Mouse (Mus musculus) testis, adult 2 months (tissue): ENCODE data around the gene Senp8.

Source experiments
- CTCF ChIP-seq: fragments of 200-500 bp; IDR thresholded peaks from 2 replicates; pipeline ENCODE4 v1.5.1; 2012; ENCODE audit warnings: low read depth, mild to moderate bottlenecking, inconsistent platforms, low read length, moderate library complexity; ENCODE audit not compliant: control insufficient read depth, insufficient read depth, insufficient replicate concordance
- POLR2A ChIP-seq: fragments of 200-500 bp; IDR thresholded peaks from 2 replicates; pipeline ENCODE4 v1.6.1; 2012; ENCODE audit warnings: low read depth, mild to moderate bottlenecking, inconsistent platforms, low read length, moderate library complexity; ENCODE audit not compliant: control insufficient read depth

DNA sequence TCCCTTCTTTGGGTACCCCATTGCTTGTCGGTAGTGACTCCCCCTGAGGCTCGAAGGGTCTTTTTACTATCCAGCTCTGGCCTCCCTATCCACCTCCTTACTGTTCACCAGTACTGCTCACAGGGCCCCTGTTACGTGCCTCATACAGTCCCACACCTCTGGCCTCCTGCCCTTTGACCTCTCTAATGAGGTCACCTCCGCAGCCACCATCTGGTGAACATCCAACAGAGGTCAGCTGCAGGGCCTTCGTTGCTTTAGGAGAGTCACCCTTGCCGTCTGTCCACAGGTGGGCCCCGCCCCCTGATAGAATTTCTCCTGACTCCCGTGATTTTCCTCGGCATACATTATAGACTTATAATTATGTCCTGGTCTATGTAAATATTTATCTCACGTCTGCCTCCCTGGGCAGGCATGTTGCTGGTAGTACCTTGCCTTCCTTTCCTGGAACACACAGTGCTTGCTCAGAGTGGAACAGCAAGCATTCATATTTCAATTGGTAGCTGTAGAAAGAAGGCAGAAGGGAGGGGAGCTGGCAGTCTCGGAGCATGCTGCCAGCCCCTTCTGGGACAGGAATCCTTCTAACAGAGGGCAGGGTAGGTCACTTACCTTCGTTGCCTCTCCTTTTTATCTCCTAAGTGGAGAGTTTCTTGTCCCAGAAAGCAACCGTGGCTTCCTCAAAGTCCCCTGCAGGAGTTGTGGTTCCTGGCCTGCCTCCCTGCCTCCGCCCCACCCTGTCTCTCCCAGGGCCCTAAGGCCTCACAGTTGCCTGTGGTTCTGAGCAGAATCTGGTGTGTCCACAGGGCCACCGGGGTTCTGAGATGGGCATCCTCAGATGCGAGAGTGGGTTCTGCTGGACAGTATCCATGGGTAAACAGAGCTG, 55.7 kb downstream of the Senp8 start:
- TF ChIP-seq CTCF (no peak), POLR2A (no peak)
